Mouse (Mus musculus) effector memory CD4-positive, alpha-beta T cell, adult 7 months (primary cell): Measurements from ENCODE around the gene Taf5. TPM values are rescaled to one million over a fixed set of nuclear protein-coding genes. Genes with fewer than 3 reads are reported as not detected.

Experiments used
- polyA plus RNA-seq: library from polyadenylated mRNA; unstranded; fragments of 100-300 nt; shearing (Covaris generic); gene quantifications from one replicate; pipeline ENCODE4 v1.2.1, GENCODE M21; 2017

Taf5 gene
- polyA plus RNA-seq = 25.1 TPM

GRCm38 (mm10) chr19:47067096-47067882, at the start of gene Taf5:
TSS of gene Taf5 (plus strand) at chr19:47067746.

DNA sequence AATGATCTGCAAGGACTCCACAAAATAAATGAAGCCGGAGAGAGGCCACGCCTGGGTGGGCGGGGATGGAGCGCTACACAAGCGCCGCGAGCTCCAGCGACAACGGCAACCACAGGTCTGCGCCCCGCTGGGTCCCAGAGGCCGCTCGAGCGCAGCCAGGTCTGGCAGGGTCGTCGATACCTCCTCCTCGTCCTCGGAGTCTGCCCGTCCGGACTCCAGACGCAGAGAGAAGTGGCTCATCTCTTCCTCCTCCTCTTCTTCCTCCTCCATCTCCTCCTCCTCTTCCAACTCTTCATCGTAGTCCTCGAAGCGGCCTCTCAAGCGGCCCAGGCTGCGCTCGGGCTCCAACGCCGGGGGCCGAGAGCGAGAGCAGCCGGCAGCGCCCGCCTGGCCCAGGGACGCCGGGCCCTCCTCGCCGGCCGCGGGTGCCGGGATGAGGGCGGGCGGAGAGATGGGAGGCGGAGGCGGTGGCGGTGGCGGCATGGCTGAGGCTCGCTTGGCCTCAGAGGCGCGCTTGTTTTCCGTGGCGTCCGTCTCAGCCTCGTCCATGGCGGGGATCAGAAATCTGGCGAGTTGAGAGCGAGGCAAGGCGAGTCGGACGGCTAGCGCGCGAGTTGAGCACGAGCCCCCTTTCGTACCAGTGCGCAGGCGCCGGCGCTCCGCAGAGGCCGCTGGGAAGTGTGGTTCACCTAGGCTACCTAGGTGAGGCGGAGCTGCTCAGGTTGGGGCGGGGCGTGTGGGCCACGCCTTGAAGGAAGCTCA, 17.1 kb upstream of the Taf5 start, which contains the start of gene Pcgf6:
TSS of gene Pcgf6 (minus strand) at position 636 of the 762 bp plus-strand sequence.

DNA sequence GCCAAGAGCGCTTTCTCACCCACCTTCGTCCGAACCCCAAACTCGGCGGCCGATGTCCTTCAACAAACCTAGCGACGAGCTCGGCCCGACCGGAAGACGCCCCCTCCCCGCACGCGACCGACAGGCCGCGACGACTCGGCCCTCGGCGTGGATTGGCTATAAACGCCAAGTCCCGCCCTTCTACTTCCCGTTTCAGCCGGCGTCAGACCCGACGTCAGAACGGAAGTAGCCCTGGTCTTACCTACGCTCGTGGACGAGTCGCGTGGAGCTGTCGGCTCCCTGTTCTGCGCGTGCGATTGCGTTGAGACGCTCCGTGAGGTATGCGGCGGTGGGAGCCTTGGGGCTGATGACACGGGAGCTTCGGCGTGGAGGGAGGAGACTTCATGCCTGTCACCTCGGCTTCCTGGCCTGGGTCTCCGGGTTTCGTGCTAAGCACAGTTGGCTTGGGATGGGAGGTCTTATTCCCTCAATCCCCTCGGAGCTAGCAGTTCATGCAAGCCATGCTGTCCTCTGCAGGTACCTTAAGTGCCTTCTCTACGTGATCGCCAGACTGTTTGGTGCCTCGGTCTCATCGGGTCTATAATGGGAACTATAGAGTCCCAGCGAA, 23.1 kb downstream of the Taf5 start, which contains the start of the genes Usmg5 and Pdcd11:
TSS of gene Usmg5 (minus strand) at position 98 of the 607 bp plus-strand sequence.
TSS of gene Pdcd11 (plus strand) at position 219 of the 607 bp plus-strand sequence.

Other genes starting within 250 kb of the Taf5 start
- 0.12 TPM for gene Ina, start 53.0 kb upstream of the Taf5 start, polyA plus RNA-seq
- 84.5 TPM for gene Nt5c2, start 52.6 kb upstream of the Taf5 start, polyA plus RNA-seq
- gene Pcgf6, start 16.8 kb upstream of the Taf5 start, polyA plus RNA-seq = 30.5 TPM
- 539 TPM for gene Usmg5, start 22.9 kb downstream of the Taf5 start, polyA plus RNA-seq
- 15.5 TPM for gene Pdcd11, start 23.0 kb downstream of the Taf5 start, polyA plus RNA-seq
- 3.6 TPM for gene Calhm2, start 70.5 kb downstream of the Taf5 start, polyA plus RNA-seq
- gene Calhm1, start 76.5 kb downstream of the Taf5 start, polyA plus RNA-seq = not detected
- gene Calhm3, start 90.0 kb downstream of the Taf5 start, polyA plus RNA-seq = not detected
- gene Neurl1a, start 111.1 kb downstream of the Taf5 start, polyA plus RNA-seq = 0.65 TPM